Comparison of ENCODE assay signal across 9 mouse cellular contexts in genomic region chr9:121791206-121791605, GRCm38 (mm10). TPM values are rescaled to one million over a fixed set of nuclear protein-coding genes. Genes with fewer than 3 reads are reported as not detected.
DNase-seq lines count a peak whose midpoint lies in the region; ATAC-seq and TF ChIP-seq lines count a peak whose summit lies in the region.
"Had no signal": no experiment of that assay in that cellular context is flagged by ENCODE, and none has a peak within 500 bp of the region (broad histone marks: within the 10 kb centered on the region; RNA-seq: fewer than 3 reads in every experiment).

No protein-coding gene starts in this region.

- no peak for ATAC-seq in midbrain, embryonic 15.5 days (replicated peaks)
- ATAC-seq in embryonic facial prominence, embryonic 15.5 days (ENCODE audit: insufficient number of reproducible peaks, low FRiP score, low TSS enrichment, low read depth): peak; percentile 11; the same call in 1 of the 2 replicates
- peak; percentile 17; the same call in 1 of the 2 replicates for ATAC-seq in limb, embryonic 14.5 days (ENCODE audit: low FRiP score, low read depth)
- ATAC-seq in activated CD4-positive, CD25-positive, alpha-beta regulatory T cell, adult 4 months: no peak

- H3K36me3 ChIP-seq in midbrain, embryonic 10.5 days: no peaks in the 10 kb centered on the region
- H3K36me3 ChIP-seq in midbrain, embryonic 15.5 days (replicated peaks): no peaks in the 10 kb centered on the region
- H3K36me3 ChIP-seq in embryonic facial prominence, embryonic 15.5 days: no peaks in the 10 kb centered on the region
- no peaks in the 10 kb centered on the region for H3K36me3 ChIP-seq in limb, embryonic 14.5 days (ENCODE audit: control insufficient read depth, insufficient read depth, low read length)
- H3K36me3 ChIP-seq: limb, embryonic 12.5 days had no signal

- H3K9me3 ChIP-seq in midbrain, embryonic 10.5 days (replicated peaks): no peaks in the 10 kb centered on the region
- H3K9me3 ChIP-seq in midbrain, embryonic 15.5 days: no peaks in the 10 kb centered on the region
- no peaks in the 10 kb centered on the region for H3K9me3 ChIP-seq in embryonic facial prominence, embryonic 15.5 days (replicated peaks)
- H3K9me3 ChIP-seq in limb, embryonic 14.5 days (ENCODE audit: control insufficient read depth, low read length): no peaks in the 10 kb centered on the region
- H3K9me3 ChIP-seq: limb, embryonic 12.5 days had no signal

- H3K4me1 ChIP-seq in midbrain, embryonic 10.5 days: peaks cover 12% of the 10 kb centered on the region; the same call in 1 of the 2 replicates
- no peaks in the 10 kb centered on the region; the same call in 1 of the 2 replicates for H3K4me1 ChIP-seq in midbrain, embryonic 15.5 days
- no peaks in the 10 kb centered on the region for H3K4me1 ChIP-seq in embryonic facial prominence, embryonic 15.5 days
- H3K4me1 ChIP-seq in limb, embryonic 14.5 days (ENCODE audit: control insufficient read depth, insufficient read depth, low read length): peaks cover 3% of the 10 kb centered on the region; the same call in 1 of the 2 replicates

- no peak overlapping the region for H3K4me2 ChIP-seq in midbrain, embryonic 15.5 days
- no peak overlapping the region for H3K4me2 ChIP-seq in embryonic facial prominence, embryonic 15.5 days (replicated peaks)
- H3K4me2 ChIP-seq in limb, embryonic 14.5 days (replicated peaks; ENCODE audit: low read depth, low read length, severe bottlenecking): no peak overlapping the region
- H3K4me2 ChIP-seq: limb, embryonic 12.5 days had no signal

- intact Hi-C loops in heart, postnatal 36 days (cut with DNase I): no loop called here

- peak; percentile 60 for DNase-seq in midbrain, embryonic 10.5 days (ENCODE audit: low spot score)
- DNase-seq in adrenal gland, postnatal 36 days: peak; percentile 80 to 85
- peak; percentile 72 to 78 for DNase-seq in heart, postnatal 36 days
- DNase-seq in limb, embryonic 14.5 days (ENCODE audit: low spot score): peak; percentile 58
- peak; percentile 55 for DNase-seq in ovary, adult 18-20 months (ENCODE audit: low spot score)

- H3K9ac ChIP-seq in midbrain, embryonic 15.5 days: no peak overlapping the region
- no peak overlapping the region for H3K9ac ChIP-seq in embryonic facial prominence, embryonic 15.5 days
- no peak overlapping the region for H3K9ac ChIP-seq in limb, embryonic 14.5 days (ENCODE audit: low read depth, low read length, severe bottlenecking)
- H3K9ac ChIP-seq: limb, embryonic 12.5 days had no signal

- no peak overlapping the region for H3K27ac ChIP-seq in midbrain, embryonic 10.5 days (replicated peaks)
- H3K27ac ChIP-seq in midbrain, embryonic 15.5 days: no peak overlapping the region
- no peak overlapping the region for H3K27ac ChIP-seq in embryonic facial prominence, embryonic 15.5 days (replicated peaks)
- no peak overlapping the region for H3K27ac ChIP-seq in limb, embryonic 14.5 days (replicated peaks; ENCODE audit: low read depth, low read length)
- H3K27ac ChIP-seq: limb, embryonic 12.5 days had no signal

- no peak overlapping the region for H3K4me3 ChIP-seq in midbrain, embryonic 10.5 days
- no peak overlapping the region for H3K4me3 ChIP-seq in midbrain, embryonic 15.5 days
- H3K4me3 ChIP-seq in embryonic facial prominence, embryonic 15.5 days (replicated peaks): no peak overlapping the region
- no peak overlapping the region for H3K4me3 ChIP-seq in limb, embryonic 14.5 days (replicated peaks; ENCODE audit: low read length)
- H3K4me3 ChIP-seq: limb, embryonic 12.5 days had no signal

- no peaks in the 10 kb centered on the region for H3K27me3 ChIP-seq in midbrain, embryonic 10.5 days (ENCODE audit: low read depth, poor library complexity, severe bottlenecking)
- H3K27me3 ChIP-seq in midbrain, embryonic 15.5 days (replicated peaks): 0 out of 2 replicates have a peak, but pooled peaks cover 2% of the 10 kb centered on the region
- peaks cover 3% of the 10 kb centered on the region; the same call in 1 of the 2 replicates for H3K27me3 ChIP-seq in embryonic facial prominence, embryonic 15.5 days
- no peaks in the 10 kb centered on the region for H3K27me3 ChIP-seq in limb, embryonic 14.5 days (ENCODE audit: control insufficient read depth, insufficient read depth, low read length)

- TF ChIP-seq POLR2A in limb, embryonic 14.5 days (IDR thresholded peaks at IDR 0.05; ENCODE audit: borderline replicate concordance, extremely low read depth, insufficient read depth, insufficient read length): no peak

- 12% methylated on average over 5 of the region's 5 CpGs for WGBS in midbrain, embryonic 10.5 days
- WGBS in midbrain, embryonic 15.5 days: 13% methylated on average over 5 of the region's 5 CpGs
- 12% methylated on average over 5 of the region's 5 CpGs for WGBS in embryonic facial prominence, embryonic 15.5 days
- WGBS in limb, embryonic 14.5 days: 15% methylated on average over 5 of the region's 5 CpGs

RNA-seq across cellular contexts. Expression of gene Hhatl, which starts 1.1 kb away (rescaled TPM):
- polyA plus RNA-seq in midbrain, embryonic 10.5 days (2016; fragmentation: Nextera tagmentation; extraction: Ambion mirVana): not detected in 2 replicates
- 0.09 TPM in 1 of 2 replicates, not detected in the other for polyA plus RNA-seq in midbrain, embryonic 15.5 days (2015; fragmentation: Nextera tagmentation; extraction: Ambion mirVana)
- total RNA-seq in adrenal gland, postnatal 36 days (2021): not detected
- 1.2 and 2.5 TPM in 2 replicates for polyA plus RNA-seq in embryonic facial prominence, embryonic 15.5 days (2015; fragmentation: Nextera tagmentation; extraction: Ambion mirVana)
- total RNA-seq in heart, postnatal 36 days (2021): 100 to 1,000 TPM; 101 to 127 TPM
- polyA plus RNA-seq in limb, embryonic 14.5 days (2012; rRNA removed): 1.9 and 2.0 TPM in 2 replicates
- polyA plus RNA-seq in limb, embryonic 14.5 days (2014; fragmentation: Nextera tagmentation; extraction: Ambion mirVana): 1.1 and 1.7 TPM in 2 replicates
- not detected for polyA plus RNA-seq in activated CD4-positive, CD25-positive, alpha-beta regulatory T cell, adult 4 months (2017; shearing (Covaris generic))

RNA-seq across cellular contexts. Expression of gene Klhl40, which starts 13.8 kb away (rescaled TPM):
- 0.15 and 0.16 TPM in 2 replicates for polyA plus RNA-seq in midbrain, embryonic 10.5 days (2016; fragmentation: Nextera tagmentation; extraction: Ambion mirVana)
- polyA plus RNA-seq in midbrain, embryonic 15.5 days (2015; fragmentation: Nextera tagmentation; extraction: Ambion mirVana): 1.6 and 1.9 TPM in 2 replicates
- under 1 TPM in 1 of 2 experiments, not detected in 1; 0.16 TPM for total RNA-seq in adrenal gland, postnatal 36 days (2021)
- polyA plus RNA-seq in embryonic facial prominence, embryonic 15.5 days (2015; fragmentation: Nextera tagmentation; extraction: Ambion mirVana): 16.7 and 23.2 TPM in 2 replicates
- 10 to 100 TPM in 1 of 2 experiments, 1 to 10 TPM in 1; 8.4 to 10.2 TPM for total RNA-seq in heart, postnatal 36 days (2021)
- polyA plus RNA-seq in limb, embryonic 14.5 days (2012; rRNA removed): 12.4 and 14.1 TPM in 2 replicates
- polyA plus RNA-seq in limb, embryonic 14.5 days (2014; fragmentation: Nextera tagmentation; extraction: Ambion mirVana): 16.0 and 20.8 TPM in 2 replicates
- polyA plus RNA-seq in activated CD4-positive, CD25-positive, alpha-beta regulatory T cell, adult 4 months (2017; shearing (Covaris generic)): not detected

RNA-seq across cellular contexts. Expression of gene Zfp651, which starts 32.1 kb away (rescaled TPM):
- polyA plus RNA-seq in midbrain, embryonic 10.5 days (2016; fragmentation: Nextera tagmentation; extraction: Ambion mirVana): 4.8 and 6.6 TPM in 2 replicates
- 28.8 and 30.3 TPM in 2 replicates for polyA plus RNA-seq in midbrain, embryonic 15.5 days (2015; fragmentation: Nextera tagmentation; extraction: Ambion mirVana)
- total RNA-seq in adrenal gland, postnatal 36 days (2021): 10 to 100 TPM; 40.5 to 49.7 TPM
- 34.0 and 35.4 TPM in 2 replicates for polyA plus RNA-seq in embryonic facial prominence, embryonic 15.5 days (2015; fragmentation: Nextera tagmentation; extraction: Ambion mirVana)
- 100 to 1,000 TPM; 120 to 124 TPM for total RNA-seq in heart, postnatal 36 days (2021)
- 64.0 and 71.0 TPM in 2 replicates for polyA plus RNA-seq in limb, embryonic 14.5 days (2012; rRNA removed)
- polyA plus RNA-seq in limb, embryonic 14.5 days (2014; fragmentation: Nextera tagmentation; extraction: Ambion mirVana): 20.0 and 30.3 TPM in 2 replicates
- polyA plus RNA-seq in activated CD4-positive, CD25-positive, alpha-beta regulatory T cell, adult 4 months (2017; shearing (Covaris generic)): not detected

RNA-seq across cellular contexts. Expression of gene Ccdc13, which starts 48.1 kb away (rescaled TPM):
- 2.4 and 2.9 TPM in 2 replicates for polyA plus RNA-seq in midbrain, embryonic 10.5 days (2016; fragmentation: Nextera tagmentation; extraction: Ambion mirVana)
- polyA plus RNA-seq in midbrain, embryonic 15.5 days (2015; fragmentation: Nextera tagmentation; extraction: Ambion mirVana): 4.1 and 4.2 TPM in 2 replicates
- 1 to 10 TPM; 1.0 to 1.1 TPM for total RNA-seq in adrenal gland, postnatal 36 days (2021)
- 2.4 and 3.1 TPM in 2 replicates for polyA plus RNA-seq in embryonic facial prominence, embryonic 15.5 days (2015; fragmentation: Nextera tagmentation; extraction: Ambion mirVana)
- not detected for total RNA-seq in heart, postnatal 36 days (2021)
- polyA plus RNA-seq in limb, embryonic 14.5 days (2012; rRNA removed): 0.58 and 0.79 TPM in 2 replicates
- 0.47 and 0.59 TPM in 2 replicates for polyA plus RNA-seq in limb, embryonic 14.5 days (2014; fragmentation: Nextera tagmentation; extraction: Ambion mirVana)
- not detected for polyA plus RNA-seq in activated CD4-positive, CD25-positive, alpha-beta regulatory T cell, adult 4 months (2017; shearing (Covaris generic))

Comparison
In these comparisons a context has a peak if more than half of its experiments do, and no peak if none do; other contexts are left out.
1. ATAC-seq: peak in embryonic facial prominence, embryonic 15.5 days (single experiment) and limb, embryonic 14.5 days (single experiment); none in midbrain, embryonic 15.5 days (single experiment) and activated CD4-positive, CD25-positive, alpha-beta regulatory T cell, adult 4 months (single experiment).
2. Peak in every context shown above with its lines, with median percentiles within 50 percentile points of each other: DNase-seq.